Mouse (Mus musculus): ENCODE measurements around the gene Ica1l.
"Not testable (repeated sequence)": the region's sequence is repeated elsewhere in the genome, so short reads cannot be mapped to it uniquely, and the experiment has no call there.

Gene Ica1l

DNA sequence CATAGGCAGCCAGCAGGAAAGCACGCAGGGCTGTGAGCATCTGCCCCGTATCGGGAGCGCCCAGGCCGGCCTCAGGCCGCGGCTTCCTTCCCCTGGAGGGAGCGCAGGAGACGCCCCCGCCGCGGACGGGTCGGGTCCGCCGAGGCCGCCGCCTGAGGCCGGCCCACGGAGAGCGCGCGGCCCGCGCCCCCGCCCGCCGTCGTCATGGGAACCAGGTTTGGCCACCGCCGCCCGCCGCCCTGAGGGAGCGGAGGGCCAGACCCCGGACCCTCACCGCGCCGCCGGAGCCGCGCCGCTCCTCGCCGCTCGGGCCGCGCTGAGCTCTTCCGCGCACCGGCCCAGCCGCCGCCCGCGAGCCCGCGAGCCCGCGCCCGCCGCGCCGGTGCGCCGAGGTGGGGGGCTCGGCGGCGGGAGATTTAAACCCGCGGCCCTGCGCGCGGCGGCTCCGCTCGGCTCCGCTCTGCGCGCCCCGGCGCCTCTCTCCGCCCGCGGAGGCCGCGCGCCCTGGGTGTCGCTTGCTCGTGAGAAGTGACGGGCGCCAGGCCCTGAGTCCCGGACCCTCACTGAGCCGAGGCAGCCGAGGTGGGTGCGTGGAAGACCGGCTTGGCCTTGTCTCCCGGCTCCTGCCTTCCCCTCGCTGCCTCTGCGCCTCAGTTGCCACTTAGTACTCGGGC lies at the start of gene Ica1l:
TSS of gene Ica1l (minus strand) at position 389 of the 674 bp plus-strand sequence.
- peak; percentile 80 to 88 for DNase-seq

DNA sequence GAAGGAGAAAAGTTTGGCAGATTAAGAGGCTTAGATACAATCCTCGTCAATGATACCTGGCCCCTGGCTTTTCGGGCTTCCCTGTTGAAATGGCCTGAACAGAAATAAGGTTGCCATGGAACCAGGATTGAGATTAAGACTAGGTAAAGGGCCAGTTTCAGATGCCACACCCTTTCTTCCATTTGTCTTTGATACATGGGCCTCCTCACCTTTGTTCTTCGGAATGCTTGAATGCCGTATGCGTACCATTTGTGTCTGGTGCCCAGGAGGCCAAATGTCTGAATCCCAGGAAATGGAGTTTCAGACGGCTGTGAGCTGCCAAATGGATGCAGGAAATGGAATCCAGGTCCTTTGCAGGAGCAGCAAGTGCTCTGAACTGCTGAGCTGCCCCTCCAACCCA lies 33.4 kb upstream of the Ica1l start:
- DNase-seq = no peak

DNA sequence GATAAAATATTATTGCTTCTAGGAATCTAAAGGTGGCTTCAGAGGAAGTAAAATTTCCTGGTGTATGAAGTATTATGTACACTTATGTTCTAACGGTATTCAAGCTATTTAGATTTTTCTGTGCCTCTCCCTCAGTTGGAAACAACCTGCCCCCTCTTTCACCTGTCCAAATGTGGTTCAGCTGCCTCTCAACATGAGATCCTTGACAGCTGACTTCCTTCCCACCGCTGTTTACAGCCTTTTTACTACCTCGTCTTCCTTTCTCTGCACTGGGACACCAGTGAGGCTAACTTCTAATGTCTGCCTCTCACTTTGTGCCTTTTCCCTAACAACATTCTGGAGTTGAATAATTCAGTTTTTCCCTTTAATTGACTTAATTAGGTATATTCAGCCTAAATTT lies 32.6 kb upstream of the Ica1l start:
- no peak for DNase-seq

DNA sequence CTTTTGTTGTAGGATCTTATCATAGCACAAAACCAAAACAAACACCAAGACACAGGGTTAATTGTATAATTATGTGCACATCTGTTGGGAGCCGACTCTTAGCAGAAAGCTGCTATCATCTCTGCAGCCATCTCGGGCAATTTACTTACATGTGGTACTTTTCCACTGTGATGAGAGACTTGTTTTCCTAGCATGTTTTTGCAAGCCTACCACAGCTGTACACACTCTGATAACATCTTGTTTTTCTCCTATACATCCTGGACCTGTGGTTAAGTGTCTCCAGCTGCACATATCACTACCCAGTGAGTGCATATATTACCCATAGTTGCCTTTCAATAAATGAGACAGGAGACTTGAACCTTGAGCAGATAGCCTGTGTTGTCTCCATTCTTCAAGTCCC lies 32.0 kb upstream of the Ica1l start:
- no peak for DNase-seq

DNA sequence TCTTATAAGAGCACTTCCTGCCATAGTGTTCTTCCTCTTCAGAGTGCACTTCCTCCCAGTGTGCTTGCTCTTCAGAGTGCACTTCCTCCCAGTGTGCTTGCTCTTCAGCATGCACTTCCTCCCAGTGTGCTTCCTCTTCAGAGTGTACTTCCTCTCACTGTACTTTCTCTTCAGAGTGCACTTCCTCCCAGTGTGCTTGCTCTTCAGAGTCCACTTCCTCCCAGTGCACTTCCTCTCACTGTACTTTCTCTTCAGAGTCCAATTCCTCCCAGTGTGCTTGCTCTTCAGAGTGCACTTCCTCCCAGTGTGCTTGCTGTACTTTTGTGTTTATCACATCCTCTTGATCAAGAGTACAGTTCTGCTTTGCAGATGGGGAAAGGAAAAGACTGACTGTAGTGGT lies 27.7 kb upstream of the Ica1l start:
- DNase-seq = not testable (repeated sequence)

DNA sequence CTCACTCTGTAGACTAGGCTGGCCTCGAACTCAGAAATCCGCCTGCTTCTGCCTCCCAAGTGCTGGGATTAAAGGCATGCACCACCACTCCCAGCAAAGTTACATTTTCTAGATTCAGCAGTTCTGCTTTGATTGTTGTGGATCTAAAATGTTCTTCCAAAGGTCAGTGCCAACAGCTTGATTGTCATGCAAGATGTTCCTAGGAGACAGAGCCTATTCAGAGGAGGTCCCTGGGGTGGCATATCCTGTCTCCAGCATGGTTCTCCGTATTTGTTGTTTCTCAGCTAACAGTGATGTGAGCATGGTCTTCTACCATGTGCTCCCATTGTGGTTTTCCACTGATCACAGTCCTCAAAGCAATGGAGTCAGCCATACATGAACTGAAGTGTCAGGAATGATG lies 13.3 kb upstream of the Ica1l start:
- no peak for DNase-seq

DNA sequence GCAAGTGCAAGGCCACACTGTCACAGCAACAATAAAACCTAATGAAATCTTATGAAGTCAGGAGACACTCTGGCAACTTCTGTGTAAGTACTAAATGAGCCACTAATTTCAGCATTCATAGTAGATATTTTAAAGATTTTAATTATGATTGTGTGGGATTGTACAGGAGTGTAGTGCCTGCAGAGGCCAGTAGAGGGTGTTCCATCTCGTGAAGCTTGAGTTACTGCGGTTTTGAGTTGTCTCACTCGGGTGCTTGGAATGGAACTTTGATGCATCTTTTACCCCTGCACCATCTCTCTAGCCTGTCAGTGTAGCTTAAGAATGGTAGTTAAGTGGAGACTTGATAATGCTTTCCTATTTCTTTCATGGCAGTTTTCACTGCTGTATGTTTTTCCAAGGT lies 11.7 kb upstream of the Ica1l start:
- DNase-seq = no peak

DNA sequence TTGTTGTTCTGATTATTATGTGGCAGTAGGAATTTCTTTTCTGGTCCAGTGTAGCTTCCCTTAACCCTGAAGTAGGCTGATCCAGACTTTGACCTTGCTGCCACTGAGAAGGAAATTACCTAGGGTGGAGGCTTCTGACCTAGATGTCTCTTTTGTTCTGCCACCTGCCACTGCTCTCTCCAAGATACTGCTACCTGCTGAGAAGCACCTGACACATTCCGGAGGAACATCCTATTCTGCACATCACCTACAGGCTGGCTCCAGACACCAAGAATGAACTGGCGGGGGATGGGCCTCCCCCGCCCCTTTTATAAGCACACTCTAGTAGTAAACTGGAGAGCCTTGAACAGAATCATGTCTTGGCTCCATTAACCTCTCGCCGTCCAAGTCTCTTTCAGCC lies 4.5 kb upstream of the Ica1l start:
- DNase-seq = not testable (repeated sequence)

DNA sequence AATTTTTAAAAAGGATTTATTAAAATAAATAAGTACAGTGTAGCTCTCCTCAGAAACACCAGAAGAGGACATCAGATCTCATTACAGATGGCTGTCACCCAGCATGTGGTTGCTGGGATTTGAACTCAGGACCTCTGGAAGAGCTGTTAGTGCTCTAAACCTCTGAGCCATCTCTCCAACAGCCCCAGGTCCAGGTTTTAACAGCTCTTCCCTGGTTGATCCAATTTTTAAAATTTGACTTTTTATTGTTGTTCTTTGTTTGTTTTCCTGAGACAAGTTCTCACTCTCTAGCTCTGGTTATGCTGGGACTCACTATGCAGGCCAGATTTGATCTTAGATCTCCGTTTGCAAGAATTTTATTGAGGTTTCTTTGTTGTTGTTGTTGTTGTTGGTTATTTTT lies 1.6 kb upstream of the Ica1l start:
- DNase-seq = no peak

DNA sequence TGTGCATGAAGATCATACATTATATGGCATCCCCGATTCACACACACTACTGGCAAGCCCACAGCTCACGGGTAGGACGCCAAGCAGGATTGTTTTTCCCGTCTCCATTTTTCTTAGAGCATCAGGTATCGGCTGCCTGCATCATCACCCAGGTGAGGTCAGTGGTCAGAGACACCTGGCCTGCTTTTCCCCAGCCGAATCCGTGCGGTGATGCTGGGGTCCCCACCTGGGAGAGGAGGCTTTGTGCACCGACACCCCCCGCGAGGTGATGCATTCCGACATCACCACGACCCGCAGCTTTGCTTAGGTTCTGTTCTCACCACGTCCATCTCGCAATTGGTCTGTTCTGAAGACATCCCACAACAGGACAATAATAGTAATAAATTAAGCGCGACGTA lies 587 bp downstream of the Ica1l start:
- no peak for DNase-seq

DNA sequence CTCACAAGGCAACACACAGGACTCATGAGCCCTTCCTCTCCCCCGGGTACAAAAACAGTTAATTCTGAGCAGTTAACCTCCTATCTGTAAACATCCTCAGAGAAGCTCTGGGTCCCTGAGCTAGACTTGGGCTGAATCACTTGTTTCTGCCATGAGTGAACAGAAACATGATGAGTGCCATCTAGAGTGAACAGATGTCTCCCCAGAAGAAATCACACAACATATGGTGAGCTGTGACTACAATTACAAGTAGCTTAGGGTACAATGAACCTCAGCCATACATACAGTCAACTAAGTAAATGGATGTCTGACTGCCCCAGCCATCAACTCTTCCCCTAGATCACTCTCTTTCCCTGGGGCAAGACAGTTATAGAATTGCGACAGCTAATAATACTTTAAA lies 7.9 kb downstream of the Ica1l start:
- peak in 1 of 2 experiments; percentile 9 for DNase-seq

DNA sequence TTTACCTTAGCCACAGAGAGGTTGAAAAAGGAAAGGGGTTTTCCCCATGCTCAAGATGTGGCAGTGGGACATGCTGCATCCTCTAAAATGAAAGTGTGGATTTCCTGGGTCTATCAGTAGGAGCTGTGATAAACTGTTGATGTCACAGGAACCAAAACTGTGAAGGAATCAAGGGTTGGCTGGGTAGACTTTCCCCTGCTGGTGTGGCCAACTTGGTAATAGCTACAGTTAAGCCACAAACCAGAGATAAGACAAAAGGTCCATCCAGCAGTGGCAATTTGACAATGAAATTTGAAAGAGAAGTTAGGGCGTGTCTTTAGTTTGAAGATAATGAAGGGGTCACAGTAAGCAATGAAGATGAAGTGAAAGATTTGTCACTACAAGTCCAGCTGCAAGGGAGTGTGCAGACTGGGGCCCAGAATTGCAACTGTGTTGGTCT lies 25.9 kb downstream of the Ica1l start:
- no peak for DNase-seq

DNA sequence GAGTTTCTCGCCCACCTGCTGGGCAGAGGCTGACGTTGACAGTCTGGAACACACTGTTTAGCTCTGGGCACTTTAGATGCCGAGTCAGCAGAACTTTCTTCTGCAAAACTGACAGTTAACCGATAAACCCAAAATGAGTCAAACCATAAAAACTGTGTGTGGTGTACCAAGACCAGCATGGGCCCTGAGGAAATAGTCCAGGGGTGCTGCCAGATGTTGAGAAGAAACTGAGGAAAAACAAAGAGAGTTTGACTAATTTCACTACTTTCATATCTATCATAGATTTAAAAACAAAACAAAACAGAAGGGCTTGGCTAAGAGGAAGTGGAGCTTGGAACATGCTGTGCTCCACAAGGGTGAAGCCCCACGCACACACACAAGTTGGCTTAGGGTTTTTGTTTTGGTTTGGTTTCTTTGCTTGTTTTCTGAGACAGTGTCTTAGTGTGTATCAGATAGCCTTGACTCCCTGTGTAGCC lies 26.8 kb downstream of the Ica1l start:
- DNase-seq = no peak

DNA sequence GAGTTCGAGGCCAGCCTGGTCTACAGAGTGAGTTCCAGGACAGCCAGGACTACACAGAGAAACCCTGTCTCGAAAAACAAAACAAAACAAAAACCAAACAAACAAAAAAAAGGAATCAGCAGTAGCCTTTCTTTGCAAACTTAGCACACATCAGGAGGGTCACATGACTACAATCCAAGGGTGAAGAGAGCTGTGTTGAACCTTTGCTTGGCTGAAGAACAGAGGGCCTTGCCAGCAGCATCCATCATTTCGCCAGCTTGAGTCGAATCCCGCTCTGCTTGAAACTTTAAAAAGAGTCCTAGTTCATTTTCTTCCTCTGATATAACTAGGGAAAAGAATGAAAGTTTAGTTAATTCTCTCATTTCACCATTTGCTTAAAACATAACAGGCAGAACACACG lies 27.5 kb downstream of the Ica1l start:
- DNase-seq = no peak

DNA sequence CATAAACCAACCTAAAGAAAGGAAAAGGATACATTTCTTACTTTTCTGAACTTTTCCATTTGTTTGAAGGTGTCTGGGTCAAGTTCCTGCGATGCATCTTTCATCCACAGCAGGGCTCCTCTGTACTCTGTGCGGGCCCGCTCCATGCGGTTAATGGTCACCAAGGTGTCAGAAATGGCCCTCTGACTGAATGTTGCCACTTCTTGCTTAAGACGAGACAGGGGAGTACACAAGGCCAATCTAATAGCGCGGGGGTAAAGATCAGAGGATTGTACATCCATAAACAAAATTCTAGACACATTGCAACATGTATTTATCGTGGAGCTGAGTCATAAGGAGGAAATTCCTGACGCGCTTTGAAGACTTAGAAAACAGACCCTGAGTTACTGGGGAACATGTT lies 29.2 kb downstream of the Ica1l start:
- no peak for DNase-seq

DNA sequence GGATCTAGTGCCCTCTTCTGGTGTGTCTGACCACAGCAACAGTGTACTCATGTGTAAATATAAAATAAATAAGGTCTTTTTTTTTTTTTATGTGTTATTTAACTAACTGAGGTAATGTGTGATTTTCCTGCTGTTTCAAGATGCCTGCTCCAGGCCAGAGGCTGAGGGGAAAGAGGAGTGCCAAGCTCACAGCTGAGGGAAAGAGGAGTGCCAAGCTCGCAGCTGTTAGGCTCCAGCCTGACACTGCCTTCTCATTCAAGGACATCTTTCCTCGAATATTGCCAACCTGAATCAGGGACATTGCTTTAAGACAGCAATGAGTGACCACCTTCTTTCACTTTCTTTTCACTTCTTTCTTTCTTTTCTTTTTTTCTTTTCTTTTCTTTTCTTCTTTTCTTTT lies 34.2 kb downstream of the Ica1l start:
- no peak for DNase-seq

DNA sequence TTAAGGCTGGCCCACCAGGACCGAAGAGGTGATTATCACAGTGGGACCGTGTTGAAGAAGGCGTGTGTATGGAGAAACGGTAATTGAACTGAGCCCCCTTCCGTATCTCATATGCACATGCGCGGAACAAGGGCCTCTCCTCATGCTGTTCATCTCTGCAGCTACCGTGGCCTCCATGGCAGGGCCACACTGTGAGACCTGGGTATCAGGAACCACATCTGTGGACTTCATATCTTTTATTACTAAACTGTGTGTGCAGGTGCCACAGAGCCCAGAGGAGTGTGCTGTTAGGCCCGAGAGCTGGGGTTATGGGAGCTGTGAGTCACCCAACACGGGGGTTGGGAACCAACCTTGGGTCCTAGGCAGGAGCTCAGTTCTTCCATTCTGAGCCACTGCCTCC lies 35.6 kb downstream of the Ica1l start:
- DNase-seq = no peak

DNA sequence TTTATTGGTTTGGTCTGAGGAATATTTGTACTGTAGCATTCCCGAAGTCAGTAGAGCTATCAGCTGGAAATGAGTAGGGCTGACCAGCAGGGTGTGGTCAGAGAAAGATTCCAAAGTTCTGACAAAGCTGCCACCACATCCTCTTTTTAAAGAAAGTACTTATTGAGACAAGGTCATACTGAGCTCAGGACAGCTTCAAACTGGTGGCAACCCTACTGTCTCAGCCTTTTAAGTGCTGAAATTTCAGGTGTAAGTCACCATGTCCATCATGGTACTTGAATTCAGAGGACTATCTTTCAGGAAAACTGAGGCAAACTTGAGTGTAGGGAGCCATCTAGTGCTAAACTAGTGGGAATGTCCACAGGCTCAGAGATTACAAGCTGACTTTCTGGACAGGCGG lies 42.7 kb downstream of the Ica1l start:
- peak in 1 of 2 experiments; percentile 13 for DNase-seq

DNA sequence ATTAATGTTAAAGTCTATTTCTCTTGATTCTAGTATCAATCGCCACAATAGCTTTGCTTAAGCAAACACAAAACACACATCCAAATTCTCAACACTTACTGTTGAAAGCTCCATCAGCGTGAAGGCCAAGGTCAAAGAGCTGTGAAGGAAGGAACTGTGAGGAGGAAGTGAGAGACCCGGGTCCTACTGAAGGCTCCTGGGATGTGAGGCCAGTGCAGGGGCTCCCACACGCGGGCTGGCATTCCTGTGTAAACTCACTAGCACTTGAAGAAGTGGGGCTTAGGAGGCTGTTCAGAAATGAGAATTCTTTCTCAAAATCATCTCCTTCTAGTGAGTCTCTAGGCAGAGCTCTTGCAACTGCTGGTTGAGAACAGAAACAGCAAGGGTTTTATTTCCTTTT lies 45.6 kb downstream of the Ica1l start:
- no peak for DNase-seq

DNA sequence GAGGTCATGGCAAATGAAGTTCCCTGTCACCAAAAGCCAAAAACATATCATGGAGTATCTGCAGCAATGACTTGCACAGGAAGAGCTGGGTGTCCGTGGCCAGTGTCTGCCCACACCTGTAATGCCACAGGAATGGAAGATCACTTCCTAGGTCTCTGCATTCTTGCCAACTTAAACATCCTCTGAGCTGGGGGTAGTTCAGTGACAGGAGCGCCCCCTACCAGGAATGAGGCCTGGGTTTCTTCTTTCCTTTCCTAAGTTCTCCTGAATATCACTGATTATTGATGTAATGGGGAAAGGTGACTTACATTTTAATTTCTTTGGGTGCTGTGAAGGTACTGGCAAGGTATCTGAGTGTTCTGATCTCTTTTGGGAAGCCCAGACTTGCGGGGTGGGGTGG lies 47.3 kb downstream of the Ica1l start:
- no peak for DNase-seq

DNA sequence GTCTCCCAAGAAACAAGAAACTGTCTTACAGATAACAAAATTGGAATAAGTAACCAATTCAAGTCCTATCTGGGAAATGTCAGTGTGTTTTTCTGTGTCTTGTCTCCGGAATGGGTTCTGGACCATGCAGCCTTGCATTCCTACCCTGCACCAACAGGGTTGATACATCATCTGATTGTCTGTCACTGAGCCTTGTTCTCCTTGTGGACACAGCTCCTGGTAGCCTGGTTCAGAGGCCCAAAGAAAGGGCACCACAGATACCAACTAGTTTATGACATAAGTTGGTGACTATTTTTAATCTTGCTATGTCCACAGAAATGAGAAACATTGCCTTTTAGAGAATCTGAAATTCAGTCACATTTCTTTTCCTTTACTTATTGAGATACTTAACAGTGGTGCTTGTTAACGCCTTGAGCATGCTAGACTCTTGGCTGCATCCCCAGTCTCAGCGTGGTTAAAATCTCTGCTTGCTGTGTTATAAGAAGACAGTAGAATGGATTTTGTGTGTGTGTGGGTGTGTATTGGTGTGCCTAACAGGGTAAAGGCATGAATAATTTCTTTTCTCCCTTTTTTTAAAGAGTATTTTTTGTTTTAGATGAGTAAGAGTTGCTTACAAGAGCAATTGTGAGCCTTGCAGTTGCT lies 55.5 kb downstream of the Ica1l start:
- no peak for DNase-seq

DNA sequence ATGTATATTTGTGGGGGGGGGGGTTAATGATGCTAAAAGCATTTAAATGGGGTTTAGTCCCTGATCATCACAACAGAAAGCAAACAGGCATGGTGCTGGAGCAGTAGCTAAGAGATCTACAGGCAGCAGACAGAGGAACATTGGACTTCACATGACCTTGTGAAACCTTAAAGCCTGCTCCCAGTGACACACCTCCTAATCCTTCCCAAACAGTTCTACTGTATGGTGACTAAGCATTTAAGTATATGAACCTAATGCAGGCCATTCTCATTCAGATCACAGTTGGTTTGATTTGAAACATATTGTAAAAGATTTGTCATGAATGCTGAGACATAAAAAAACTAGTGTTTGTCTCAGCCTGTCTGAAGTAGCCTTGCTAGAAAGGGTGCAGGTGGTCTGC lies 56.4 kb downstream of the Ica1l start:
- no peak for DNase-seq

DNA sequence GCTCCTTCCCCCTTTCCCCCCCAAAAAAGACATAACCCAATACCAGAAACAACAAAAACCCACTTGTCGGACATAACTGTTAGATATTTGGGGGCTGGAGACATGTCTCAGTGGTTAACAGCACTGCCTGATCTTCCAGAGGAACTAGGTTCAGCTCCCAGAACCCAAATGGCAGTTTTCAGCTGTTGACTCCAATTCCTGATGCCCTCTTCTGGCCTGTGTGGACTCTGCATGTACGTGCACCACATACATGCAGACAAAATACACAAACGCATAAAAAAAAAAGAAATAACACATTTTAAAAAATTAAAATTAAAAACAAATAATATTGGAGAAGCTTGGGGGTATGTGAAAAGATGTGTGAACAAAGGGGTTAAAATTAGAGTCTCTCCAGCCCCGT lies 75.7 kb downstream of the Ica1l start:
- DNase-seq = peak; percentile 34 to 70

DNA sequence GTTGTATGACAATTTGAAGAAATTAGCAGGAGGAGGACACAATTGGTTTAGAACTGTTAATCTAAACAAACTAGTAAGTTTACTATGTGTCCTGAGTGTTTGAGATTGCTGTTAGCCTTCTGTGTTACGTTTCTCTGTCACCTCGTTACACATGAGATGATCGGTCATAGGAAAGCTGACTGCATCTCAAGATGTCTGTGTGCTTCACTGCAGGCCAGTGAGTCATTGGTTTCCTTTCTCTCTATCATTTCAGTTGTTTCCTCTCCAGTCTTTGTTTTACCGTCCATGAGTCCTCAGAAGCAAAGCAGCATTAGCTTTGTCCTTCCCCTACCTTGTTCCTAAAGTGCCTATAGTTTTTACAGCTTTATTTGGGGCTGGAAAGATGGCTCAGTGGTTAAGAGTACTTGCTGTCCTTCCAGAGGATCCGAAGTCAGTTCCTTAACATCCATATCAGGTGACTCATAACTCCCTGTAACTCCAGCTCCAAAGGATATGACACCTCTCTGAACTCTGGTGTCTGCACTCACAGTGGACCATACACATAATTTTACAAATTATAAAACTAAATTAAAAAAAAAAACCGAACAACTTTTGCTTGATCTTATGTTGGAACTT lies 76.7 kb downstream of the Ica1l start:
- no peak for DNase-seq
